Mouse (Mus musculus) intestine, embryonic 14.5 days (tissue): ENCODE data around the gene Xaf1. TPM values are rescaled to one million over a fixed set of nuclear protein-coding genes. Genes with fewer than 3 reads are reported as not detected.

Experiments used
- ATAC-seq: fragments of 200-750 bp; cut with Nextera tagmentation; replicated peaks from 2 replicates; pipeline ENCODE4 v1.8.0; 2017; ENCODE audit warnings: low read depth, moderate number of reproducible peaks, moderate TSS enrichment, moderate library complexity; ENCODE audit not compliant: low FRiP score, low TSS enrichment
- DNase-seq: peaks from one replicate; pipeline ENCODE4 v3.0.0-alpha.2; 2018; ENCODE audit warnings: low spot score
- H3K27ac ChIP-seq: fragments of 300-500 bp; sonication (generic); 2 replicates; pipeline ENCODE4 v1.5.1; 2014; ENCODE audit warnings: low read depth, mild to moderate bottlenecking, control low read depth
- H3K27me3 ChIP-seq: fragments of 300-500 bp; sonication (generic); replicated peaks from 2 replicates; pipeline ENCODE4 v1.6.1; 2014; ENCODE audit warnings: low read length, control low read depth; ENCODE audit not compliant: control insufficient read depth, insufficient read depth
- H3K36me3 ChIP-seq: fragments of 300-500 bp; sonication (generic); 2 replicates; pipeline ENCODE4 v1.6.1; 2014; ENCODE audit warnings: low read length, control low read depth; ENCODE audit not compliant: control insufficient read depth, insufficient read depth
- H3K4me1 ChIP-seq: fragments of 300-500 bp; sonication (generic); replicated peaks from 2 replicates; pipeline ENCODE4 v1.6.1; 2014; ENCODE audit warnings: low read length, control low read depth, mixed read lengths; ENCODE audit not compliant: control insufficient read depth, insufficient read depth
- H3K4me2 ChIP-seq: fragments of 300-500 bp; sonication (generic); 2 replicates; pipeline ENCODE4 v1.6.1; 2014; ENCODE audit warnings: low read length
- H3K4me3 ChIP-seq: fragments of 300-500 bp; sonication (generic); 2 replicates; pipeline ENCODE4 v1.5.1; 2014; ENCODE audit warnings: low read depth, low read length, control low read depth, mixed read lengths
- H3K9ac ChIP-seq: fragments of 300-500 bp; sonication (generic); 2 replicates; pipeline ENCODE4 v1.6.1; 2014; ENCODE audit warnings: mild to moderate bottlenecking, low read length
- H3K9me3 ChIP-seq: fragments of 300-500 bp; sonication (generic); 2 replicates; pipeline ENCODE4 v1.6.1; 2016; ENCODE audit warnings: low read length, control low read depth; ENCODE audit not compliant: control insufficient read depth
- WGBS: fragments of 180-500 bp; shearing (Covaris S2); extraction: QIAGEN DNeasy Blood & Tissue Kit; methylation state at CpG from one replicate; pipeline ENCODE4 v1.1.7; 2014; 5-methylcytosine and 5-hydroxymethylcytosine counted together
- polyA plus RNA-seq: library from polyadenylated mRNA; unstranded; fragments of >200 nt; fragmentation: Nextera tagmentation; extraction: Ambion mirVana; gene quantifications from 2 replicates; pipeline ENCODE4 v1.2.1, GENCODE M21; 2014

Xaf1 gene
- polyA plus RNA-seq, result 3.0 and 3.4 TPM in 2 replicates

- H3K4me2 ChIP-seq, result peak within 1 kb of the TSS; percentile 28
- H3K4me1 ChIP-seq, result no peaks in the 10 kb centered on the region
- no peak within 1 kb of the TSS for H3K9ac ChIP-seq
- no peaks in the 10 kb centered on the region for H3K27me3 ChIP-seq
- WGBS, result 16% methylated on average over 6 of the region's 6 CpGs
- H3K36me3 ChIP-seq, result no peaks in the 10 kb centered on the region
- H3K4me3 ChIP-seq, result peak within 1 kb of the TSS; percentile 6; the same call in 1 of the 2 replicates
- DNase-seq, result peak; percentile 57
- peak; percentile 62; the same call in 1 of the 2 replicates for ATAC-seq
- no peak within 1 kb of the TSS for H3K27ac ChIP-seq
- H3K9me3 ChIP-seq, result no peaks in the 10 kb centered on the region
These were observed at the start of gene Xaf1 for GRCm38 (mm10) chr11:72301334-72301733. Gene Xaf1 (plus strand): TSS chr11:72301629.

GRCm38 (mm10) chr11:72255629-72256028 is 45.8 kb upstream of the Xaf1 start:
- no peak for ATAC-seq
- Histone ChIP-seq H3K4me3 (no peak overlapping the region), H3K4me1 (no peaks in the 10 kb centered on the region), H3K27ac (no peak overlapping the region), H3K36me3 (no peaks in the 10 kb centered on the region), H3K9me3 (no peaks in the 10 kb centered on the region), H3K9ac (no peak overlapping the region), H3K27me3 (0 out of 2 replicates have a peak, but pooled peaks cover under 1% of the 10 kb centered on the region), H3K4me2 (no peak overlapping the region)
- no peak for DNase-seq
- 93% methylated on average over 4 of the region's 4 CpGs for WGBS

GRCm38 (mm10) chr11:72256441-72256840 is 45.0 kb upstream of the Xaf1 start:
- Histone ChIP-seq H3K27me3 (no peaks in the 10 kb centered on the region), H3K9me3 (no peaks in the 10 kb centered on the region), H3K27ac (no peak overlapping the region), H3K4me1 (no peaks in the 10 kb centered on the region), H3K4me3 (no peak overlapping the region), H3K9ac (no peak overlapping the region), H3K36me3 (no peaks in the 10 kb centered on the region), H3K4me2 (no peak overlapping the region)
- DNase-seq (no peak), ATAC-seq (no peak)
- 82% methylated on average over 2 of the region's 2 CpGs for WGBS

GRCm38 (mm10) chr11:72265483-72265882 is 35.9 kb upstream of the Xaf1 start:
- 6% methylated on average over 11 of the region's 11 CpGs for WGBS
- H3K4me1 ChIP-seq, result no peaks in the 10 kb centered on the region
- ATAC-seq, result no peak

GRCm38 (mm10) chr11:72266207-72266959 is 35.0 kb upstream of the Xaf1 start:
- H3K36me3 ChIP-seq, result no peaks in the 10 kb centered on the region
- H3K27me3 ChIP-seq, result peaks cover 38% of the 10 kb centered on the region
- H3K4me1 ChIP-seq, result no peaks in the 10 kb centered on the region
- H3K9me3 ChIP-seq, result no peaks in the 10 kb centered on the region
- ATAC-seq, result peak; percentile 90
- peak overlapping the region; percentile 20 for H3K9ac ChIP-seq
- H3K27ac ChIP-seq, result no peak overlapping the region
- peak overlapping the region; percentile 39 for H3K4me3 ChIP-seq
- peak overlapping the region; percentile 76 for H3K4me2 ChIP-seq
- 2% methylated on average over 46 of the region's 46 CpGs for whole genome bisulfite sequencing
- DNase-seq, result peak; percentile 74

More at GRCm38 (mm10) chr11:72265483-72265882, 35.9 kb upstream of the Xaf1 start:
- no peak overlapping the region for H3K27ac ChIP-seq
- no peak for DNase-seq
- peaks cover 36% of the 10 kb centered on the region for H3K27me3 ChIP-seq
- H3K36me3 ChIP-seq, result no peaks in the 10 kb centered on the region
- no peak overlapping the region for H3K9ac ChIP-seq
- no peak overlapping the region; the same call in 1 of the 2 replicates for H3K4me2 ChIP-seq
- no peaks in the 10 kb centered on the region for H3K9me3 ChIP-seq
- H3K4me3 ChIP-seq, result 0 out of 2 replicates have a peak overlapping the region, but pooled peaks have one; percentile 39

- no peaks in the 10 kb centered on the region for H3K9me3 ChIP-seq
- ATAC-seq (peak; percentile 32; the same call in 1 of the 2 replicates), DNase-seq (peak; percentile 61)
- H3K27me3 ChIP-seq, result peaks cover 38% of the 10 kb centered on the region
- no peaks in the 10 kb centered on the region for H3K36me3 ChIP-seq
- H3K4me2 ChIP-seq, result peak within 1 kb of the TSS; percentile 76
- H3K4me1 ChIP-seq, result no peaks in the 10 kb centered on the region
- WGBS, result 5% methylated on average over 36 of the region's 36 CpGs
- peak within 1 kb of the TSS; percentile 20 for H3K9ac ChIP-seq
- H3K27ac ChIP-seq, result no peak within 1 kb of the TSS
- peak within 1 kb of the TSS; percentile 39 for H3K4me3 ChIP-seq
These were observed 34.4 kb upstream of the Xaf1 start, which contains the start of gene Slc13a5 for GRCm38 (mm10) chr11:72266960-72267560. Gene Slc13a5 (minus strand): TSS chr11:72267222.

- Histone ChIP-seq H3K4me1 (no peaks in the 10 kb centered on the region), H3K4me2 (no peak overlapping the region), H3K4me3 (no peak overlapping the region), H3K36me3 (no peaks in the 10 kb centered on the region), H3K27ac (no peak overlapping the region), H3K27me3 (peaks cover 16% of the 10 kb centered on the region), H3K9me3 (no peaks in the 10 kb centered on the region), H3K9ac (no peak overlapping the region)
- ATAC-seq (no peak), DNase-seq (no peak)
- WGBS, result 27% methylated on average over 1 of the region's 1 CpGs
These were observed 29.7 kb upstream of the Xaf1 start for GRCm38 (mm10) chr11:72271761-72272160.

- no peak overlapping the region for H3K27ac ChIP-seq
- WGBS, result 64% methylated on average over 3 of the region's 3 CpGs
These were observed 28.1 kb upstream of the Xaf1 start for GRCm38 (mm10) chr11:72273341-72273740.

More at GRCm38 (mm10) chr11:72273341-72273740, 28.1 kb upstream of the Xaf1 start:
- no peak overlapping the region for H3K4me2 ChIP-seq
- no peak overlapping the region for H3K4me3 ChIP-seq
- H3K36me3 ChIP-seq, result no peaks in the 10 kb centered on the region
- H3K4me1 ChIP-seq, result no peaks in the 10 kb centered on the region
- no peaks in the 10 kb centered on the region for H3K9me3 ChIP-seq
- ATAC-seq (no peak), DNase-seq (no peak)
- H3K27me3 ChIP-seq, result 0 out of 2 replicates have a peak, but pooled peaks cover 2% of the 10 kb centered on the region
- H3K9ac ChIP-seq, result no peak overlapping the region
